In the genomic region with DNA sequence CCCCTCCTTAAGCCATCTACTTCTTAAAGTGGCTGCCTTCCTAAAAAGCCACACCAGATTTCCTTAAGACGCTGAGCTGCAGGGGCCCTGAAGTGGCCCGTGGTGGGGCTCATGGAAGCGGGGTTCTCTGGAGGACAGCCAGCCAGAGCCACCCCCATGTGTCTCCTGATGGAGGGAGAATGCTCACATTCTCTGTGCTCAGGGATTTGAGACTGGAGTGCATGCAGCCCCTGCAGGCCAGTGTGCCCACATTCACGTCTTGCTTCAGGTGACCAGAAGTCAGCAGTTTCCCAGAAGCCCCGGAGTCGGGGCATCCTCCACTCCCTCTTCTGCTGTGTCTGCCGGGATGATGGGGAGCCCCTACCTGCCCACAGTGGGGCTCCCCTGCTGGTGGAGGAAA, we compare ENCODE assay signal across 8 mouse cellular contexts. TPM values are rescaled to one million over a fixed set of nuclear protein-coding genes. Genes with fewer than 3 reads are reported as not detected.
DNase-seq lines count a peak whose midpoint lies in the region; ATAC-seq and TF ChIP-seq lines count a peak whose summit lies in the region.

No protein-coding gene starts in this region.

- H3K27me3 ChIP-seq in kidney, adult 2 months (replicated peaks; ENCODE audit: control insufficient read depth, insufficient read depth, low read length) = no peaks in the 10 kb centered on the region
- H3K27me3 ChIP-seq in hindbrain, embryonic 16.5 days (replicated peaks; ENCODE audit: control insufficient read depth, insufficient read depth, low read length) = peaks cover 6% of the 10 kb centered on the region; the same call in 1 of the 2 replicates
- H3K27me3 ChIP-seq in midbrain, embryonic 15.5 days (replicated peaks) = peaks cover 14% of the 10 kb centered on the region

- H3K4me1 ChIP-seq in kidney, adult 2 months (ENCODE audit: control insufficient read depth, insufficient read depth, low read length) = peaks cover 7% of the 10 kb centered on the region; the same call in 1 of the 2 replicates
- peaks cover 20% of the 10 kb centered on the region for H3K4me1 ChIP-seq in hindbrain, embryonic 16.5 days (ENCODE audit: control insufficient read depth, insufficient read depth, low read depth, low read length)
- H3K4me1 ChIP-seq in midbrain, embryonic 15.5 days = peaks cover 31% of the 10 kb centered on the region

- TF ChIP-seq POLR2A in kidney, adult 2 months (IDR thresholded peaks at IDR 0.05; ENCODE audit: low read depth, low read length) = no peak

- H3K4me3 ChIP-seq in kidney, adult 2 months (ENCODE audit: insufficient read depth, low read depth, low read length) = peak overlapping the region; percentile 85
- H3K4me3 ChIP-seq in hindbrain, embryonic 16.5 days (ENCODE audit: low read length) = peak overlapping the region; percentile 95
- peak overlapping the region; percentile 95 for H3K4me3 ChIP-seq in midbrain, embryonic 15.5 days

- DNase-seq in kidney, adult 2 months = no peak
- DNase-seq in kidney, adult 18-20 months = no peak
- DNase-seq in cerebellum, postnatal 25 days = peak; percentile 24 to 34
- DNase-seq in right cerebral cortex, postnatal 4 days = no peak
- DNase-seq in right cerebral cortex, adult 18-20 months = no peak
- no peak for DNase-seq in left cerebral cortex, postnatal 10 days (ENCODE audit: extremely low spot score in 1 of 2, low spot score in 2 of 2)

- H3K36me3 ChIP-seq in kidney, adult 2 months (ENCODE audit: control insufficient read depth, insufficient read depth, low read length) = peaks cover 2% of the 10 kb centered on the region; the same call in 1 of the 2 replicates
- H3K36me3 ChIP-seq in hindbrain, embryonic 16.5 days (ENCODE audit: control insufficient read depth, insufficient read depth, low read length) = peaks cover 7% of the 10 kb centered on the region
- 0 out of 2 replicates have a peak, but pooled peaks cover 4% of the 10 kb centered on the region for H3K36me3 ChIP-seq in midbrain, embryonic 15.5 days (replicated peaks)

- no peaks in the 10 kb centered on the region for H3K9me3 ChIP-seq in hindbrain, embryonic 16.5 days (ENCODE audit: control insufficient read depth, low read length)
- no peaks in the 10 kb centered on the region for H3K9me3 ChIP-seq in midbrain, embryonic 15.5 days

- peak overlapping the region; percentile 85 for H3K9ac ChIP-seq in hindbrain, embryonic 16.5 days (ENCODE audit: low read depth, low read length)
- no peak overlapping the region; the same call in 1 of the 2 replicates for H3K9ac ChIP-seq in midbrain, embryonic 15.5 days

- H3K27ac ChIP-seq in kidney, adult 2 months (ENCODE audit: insufficient read depth, low read depth, low read length) = peak overlapping the region; percentile 51
- H3K27ac ChIP-seq in hindbrain, embryonic 16.5 days (ENCODE audit: low read depth, low read length) = no peak overlapping the region
- no peak overlapping the region for H3K27ac ChIP-seq in midbrain, embryonic 15.5 days

- ATAC-seq in hindbrain, embryonic 16.5 days = no peak
- no peak for ATAC-seq in midbrain, embryonic 15.5 days (replicated peaks)

- peak overlapping the region; percentile 96 for H3K4me2 ChIP-seq in hindbrain, embryonic 16.5 days (ENCODE audit: low read length)
- H3K4me2 ChIP-seq in midbrain, embryonic 15.5 days = peak overlapping the region; percentile 96

- WGBS in kidney, adult 2 months = 16% methylated on average over 7 of the region's 7 CpGs
- WGBS in hindbrain, embryonic 16.5 days = 45% methylated on average over 7 of the region's 7 CpGs
- WGBS in midbrain, embryonic 15.5 days = 39% methylated on average over 7 of the region's 7 CpGs

- no peak for TF ChIP-seq CTCF in kidney, adult 2 months (conservative IDR thresholded peaks at IDR 0.05; ENCODE audit: insufficient read depth, insufficient read length, low read depth, low read length)

- intact Hi-C loops in left cerebral cortex, postnatal 10 days (cut with DNase I) = loop anchor here (2.0 kb wide), 1 partner anchor 60 kb away; no protein-coding TSS in a partner anchor

RNA-seq across cellular contexts. Expression of a gene that starts 1.7 kb away (rescaled TPM):
- polyA plus RNA-seq in kidney, adult 2 months (2012; rRNA removed) = 185 and 187 TPM in 2 replicates
- 19.0 and 20.0 TPM in 2 replicates for polyA plus RNA-seq in hindbrain, embryonic 16.5 days (2015; fragmentation: Nextera tagmentation; extraction: Ambion mirVana)
- polyA plus RNA-seq in midbrain, embryonic 15.5 days (2015; fragmentation: Nextera tagmentation; extraction: Ambion mirVana) = 14.3 and 17.4 TPM in 2 replicates
- 10 to 100 TPM; 17.8 to 17.9 TPM for total RNA-seq in left cerebral cortex, postnatal 10 days (2021)

RNA-seq across cellular contexts. Expression of a gene that starts 16.2 kb away (rescaled TPM):
- 69.8 and 75.0 TPM in 2 replicates for polyA plus RNA-seq in kidney, adult 2 months (2012; rRNA removed)
- 0.19 and 0.22 TPM in 2 replicates for polyA plus RNA-seq in hindbrain, embryonic 16.5 days (2015; fragmentation: Nextera tagmentation; extraction: Ambion mirVana)
- polyA plus RNA-seq in midbrain, embryonic 15.5 days (2015; fragmentation: Nextera tagmentation; extraction: Ambion mirVana) = 0.22 and 0.41 TPM in 2 replicates
- total RNA-seq in left cerebral cortex, postnatal 10 days (2021) = under 1 TPM; 0.89 to 0.92 TPM

RNA-seq across cellular contexts. Expression of a gene that starts 18.0 kb away (rescaled TPM):
- 13.4 and 15.3 TPM in 2 replicates for polyA plus RNA-seq in kidney, adult 2 months (2012; rRNA removed)
- 2.6 and 3.3 TPM in 2 replicates for polyA plus RNA-seq in hindbrain, embryonic 16.5 days (2015; fragmentation: Nextera tagmentation; extraction: Ambion mirVana)
- 2.0 and 3.4 TPM in 2 replicates for polyA plus RNA-seq in midbrain, embryonic 15.5 days (2015; fragmentation: Nextera tagmentation; extraction: Ambion mirVana)
- total RNA-seq in left cerebral cortex, postnatal 10 days (2021) = 1 to 10 TPM; 1.9 to 2.7 TPM

RNA-seq across cellular contexts. Expression of a gene that starts 31.1 kb away (rescaled TPM):
- polyA plus RNA-seq in kidney, adult 2 months (2012; rRNA removed) = 0.33 and 0.43 TPM in 2 replicates
- polyA plus RNA-seq in hindbrain, embryonic 16.5 days (2015; fragmentation: Nextera tagmentation; extraction: Ambion mirVana) = 2.2 and 2.8 TPM in 2 replicates
- polyA plus RNA-seq in midbrain, embryonic 15.5 days (2015; fragmentation: Nextera tagmentation; extraction: Ambion mirVana) = 0.68 and 1.9 TPM in 2 replicates
- total RNA-seq in left cerebral cortex, postnatal 10 days (2021) = under 1 TPM; 0.41 to 0.45 TPM

Comparison
In these comparisons a context has a peak if more than half of its experiments do, and no peak if none do; other contexts are left out.
1. DNase-seq: peak in cerebellum, postnatal 25 days (2 of 2); none in kidney, adult 2 months (single experiment), kidney, adult 18-20 months (single experiment), right cerebral cortex, postnatal 4 days (single experiment), right cerebral cortex, adult 18-20 months (single experiment) and left cerebral cortex, postnatal 10 days (0 of 2).
2. RNA of a gene that starts 16.2 kb away (polyA plus RNA-seq): 69.8 to 75.0 TPM in kidney, adult 2 months; 0.22 to 0.41 TPM in midbrain, embryonic 15.5 days and 0.19 to 0.22 TPM in hindbrain, embryonic 16.5 days; every median in the first group is over 10 times any median in the second.
3. Peak in every context shown above with its lines, with median percentiles within 50 percentile points of each other: H3K4me3 ChIP-seq.